Mouse (Mus musculus): ENCODE measurements around the gene Tnfsf4. TPM values are rescaled to one million over a fixed set of nuclear protein-coding genes. Genes with fewer than 3 reads are reported as not detected.

Tnfsf4 gene
- polyA plus RNA-seq, 1 experiment from 2014 or later: not detected

DNA sequence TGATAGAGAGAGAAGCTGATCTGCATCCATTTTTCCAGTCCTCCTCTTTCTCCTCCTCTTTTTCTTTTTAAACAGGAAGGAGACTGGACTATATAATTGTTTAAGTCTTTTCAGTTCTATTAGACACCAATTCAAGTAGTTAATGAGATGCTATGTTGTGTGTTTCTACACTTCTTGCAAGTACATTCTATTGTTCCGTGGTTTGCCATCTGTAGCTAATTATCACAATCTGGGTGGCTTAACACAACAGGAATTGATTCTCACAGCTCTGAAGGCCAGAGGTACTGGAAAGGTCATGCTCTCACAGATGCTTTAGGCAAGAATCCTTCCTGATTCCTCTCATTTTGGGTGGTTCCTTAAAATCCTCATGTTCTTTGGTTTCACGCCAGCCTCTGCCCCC, 7.9 kb downstream of the Tnfsf4 start:
- H3K4me2 ChIP-seq (replicated peaks): no peak overlapping the region
- H3K27me3 ChIP-seq: no peaks in the 10 kb centered on the region
- WGBS: 24% methylated on average over 2 of the region's 2 CpGs
- H3K9me3 ChIP-seq: peaks cover 8% of the 10 kb centered on the region; the same call in 1 of the 2 replicates
- H3K4me3 ChIP-seq: no peak overlapping the region
- H3K9ac ChIP-seq: no peak overlapping the region
- H3K36me3 ChIP-seq: no peaks in the 10 kb centered on the region
- ATAC-seq (ENCODE audit: low FRiP score, low read depth): no peak
- H3K27ac ChIP-seq: no peak overlapping the region
- H3K4me1 ChIP-seq: no peaks in the 10 kb centered on the region

DNA sequence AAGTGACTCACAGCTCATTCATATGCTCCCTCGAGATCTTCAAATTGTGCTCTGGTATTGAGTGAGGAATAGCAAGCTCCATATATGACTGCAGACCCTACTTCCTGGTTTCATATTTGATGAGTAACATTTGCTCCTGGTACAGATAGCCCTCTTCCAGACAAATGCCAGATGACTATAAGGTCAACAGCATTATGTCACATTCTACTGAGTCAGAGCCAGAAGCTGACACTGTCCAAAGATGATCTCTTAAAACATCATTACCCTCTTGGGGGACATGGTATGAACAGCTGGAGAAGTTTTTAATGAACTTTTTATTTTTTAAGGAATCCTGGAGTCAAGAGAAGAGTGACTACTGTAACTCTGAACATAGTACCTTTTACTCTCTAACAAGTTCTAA, 11.3 kb downstream of the Tnfsf4 start:
- no peak overlapping the region for H3K9ac ChIP-seq
- H3K4me3 ChIP-seq: no peak overlapping the region
- H3K27me3 ChIP-seq: no peaks in the 10 kb centered on the region
- 79% methylated on average over 1 of the region's 1 CpGs for WGBS
- no peaks in the 10 kb centered on the region for H3K36me3 ChIP-seq
- H3K27ac ChIP-seq: no peak overlapping the region
- peaks cover 8% of the 10 kb centered on the region; the same call in 1 of the 2 replicates for H3K9me3 ChIP-seq
- no peak overlapping the region for H3K4me2 ChIP-seq (replicated peaks)
- H3K4me1 ChIP-seq: no peaks in the 10 kb centered on the region
- no peak for ATAC-seq (ENCODE audit: low FRiP score, low read depth)

DNA sequence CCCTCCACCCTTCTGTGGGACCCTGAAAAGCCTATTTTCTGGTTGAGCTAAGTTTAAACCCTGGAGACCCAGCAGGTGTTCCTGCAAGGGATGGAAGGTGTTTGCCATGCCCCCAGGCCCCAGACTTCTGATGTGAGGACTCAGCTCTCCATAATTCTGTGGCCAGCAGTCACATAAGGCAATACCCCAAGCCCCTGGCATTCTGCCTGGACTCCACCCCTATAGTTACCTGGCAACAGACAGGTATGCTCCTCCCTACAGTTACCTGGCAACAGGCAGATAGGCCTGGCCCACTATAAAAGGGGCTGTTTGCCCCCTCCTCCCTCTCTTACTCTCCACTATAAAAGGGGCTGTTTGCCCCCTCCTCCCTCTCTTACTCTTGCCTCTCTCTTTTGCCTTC, 24.7 kb downstream of the Tnfsf4 start:
- Histone ChIP-seq H3K27ac (no peak overlapping the region), H3K4me1 (0 out of 2 replicates have a peak, but pooled peaks cover 3% of the 10 kb centered on the region), H3K9ac (no peak overlapping the region), H3K9me3 (no peaks in the 10 kb centered on the region), H3K36me3 (no peaks in the 10 kb centered on the region), H3K4me2 (replicated peaks) (no peak overlapping the region), H3K4me3 (no peak overlapping the region), H3K27me3 (no peaks in the 10 kb centered on the region)
- ATAC-seq (ENCODE audit: low FRiP score, low read depth): no peak

DNA sequence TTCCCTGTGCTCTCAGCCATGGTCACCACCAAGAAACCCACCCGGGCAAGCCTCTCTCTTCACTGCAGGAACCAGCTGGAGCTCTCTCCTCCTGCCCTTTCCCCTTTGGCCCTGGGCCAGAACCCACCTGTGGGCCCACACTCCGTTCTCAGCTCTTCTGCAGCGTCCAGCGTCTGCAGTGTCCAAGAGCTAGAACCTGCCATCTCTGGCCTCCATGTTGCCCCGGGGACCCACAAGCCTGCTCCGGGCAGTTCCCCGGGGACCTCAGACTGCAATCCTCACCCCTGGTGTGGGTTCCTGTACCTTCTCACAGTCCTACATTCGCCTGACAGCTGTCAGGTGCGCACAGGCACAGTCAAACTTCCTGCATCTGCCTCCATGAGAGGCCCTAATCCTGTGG, 25.4 kb downstream of the Tnfsf4 start:
- no peak for ATAC-seq (ENCODE audit: low FRiP score, low read depth)
- Histone ChIP-seq H3K4me1 (0 out of 2 replicates have a peak, but pooled peaks cover 3% of the 10 kb centered on the region), H3K4me3 (no peak overlapping the region), H3K4me2 (replicated peaks) (no peak overlapping the region), H3K27ac (no peak overlapping the region), H3K27me3 (no peaks in the 10 kb centered on the region), H3K36me3 (no peaks in the 10 kb centered on the region), H3K9ac (no peak overlapping the region), H3K9me3 (no peaks in the 10 kb centered on the region)
- 82% methylated on average over 9 of the region's 9 CpGs for WGBS

DNA sequence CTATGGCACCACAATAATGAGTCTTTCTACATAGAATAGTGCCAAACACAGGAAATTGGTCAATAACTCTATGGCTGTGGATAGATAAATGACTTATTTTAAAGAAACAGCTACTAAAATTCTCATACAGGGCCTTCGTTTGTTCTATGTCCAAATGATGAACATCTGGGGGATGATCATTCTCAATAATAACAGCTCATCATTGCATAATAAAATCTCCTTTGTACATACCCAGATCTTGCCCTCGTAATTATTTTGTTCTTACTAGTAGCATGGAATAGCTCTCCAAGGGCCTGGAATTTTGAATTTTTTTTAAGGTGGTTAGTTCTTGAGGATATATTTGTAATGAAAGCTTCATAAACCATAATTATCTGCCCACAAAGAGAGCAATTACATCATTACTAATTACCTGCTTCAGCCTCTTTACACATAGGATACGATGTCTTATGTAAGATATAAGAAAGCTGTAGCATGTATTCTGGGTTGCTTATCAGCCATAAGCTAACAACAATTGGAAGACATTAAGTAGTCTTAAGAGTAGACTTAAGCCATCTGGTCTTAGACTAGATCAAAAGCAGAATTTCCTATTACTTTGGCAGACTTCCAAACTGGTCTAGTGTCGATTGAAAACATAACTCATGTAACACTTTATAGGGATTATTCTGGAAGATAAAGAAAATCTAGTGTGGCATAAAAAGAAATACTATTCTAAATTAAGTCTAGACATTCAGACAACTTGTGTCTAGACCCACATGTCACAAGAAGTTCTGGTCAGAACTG, 31.3 kb downstream of the Tnfsf4 start:
- H3K9me3 ChIP-seq: no peaks in the 10 kb centered on the region
- ATAC-seq (ENCODE audit: low FRiP score, low read depth): peak; percentile 48
- H3K4me2 ChIP-seq (replicated peaks): no peak overlapping the region
- no peaks in the 10 kb centered on the region for H3K4me1 ChIP-seq
- H3K36me3 ChIP-seq: no peaks in the 10 kb centered on the region
- no peak overlapping the region for H3K27ac ChIP-seq
- H3K27me3 ChIP-seq: no peaks in the 10 kb centered on the region
- H3K4me3 ChIP-seq: no peak overlapping the region
- no peak overlapping the region for H3K9ac ChIP-seq
- 51% methylated on average over 4 of the region's 4 CpGs for WGBS

DNA sequence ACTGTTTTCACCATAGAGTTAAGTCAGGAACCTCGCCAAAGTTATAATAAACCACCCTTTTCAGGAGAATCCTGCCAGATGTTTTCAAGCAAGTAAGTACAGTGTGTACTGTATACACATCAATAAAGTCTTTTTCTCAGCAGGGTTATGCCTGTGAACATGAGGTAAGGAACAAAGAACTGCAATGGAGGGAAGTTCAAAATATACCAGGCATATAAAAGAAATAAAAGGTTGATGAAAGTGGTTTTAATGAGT, 31.8 kb downstream of the Tnfsf4 start:
- Histone ChIP-seq H3K9me3 (no peaks in the 10 kb centered on the region), H3K27ac (no peak overlapping the region; the same call in 1 of the 2 replicates), H3K4me2 (replicated peaks) (no peak overlapping the region), H3K27me3 (no peaks in the 10 kb centered on the region), H3K36me3 (no peaks in the 10 kb centered on the region), H3K4me3 (no peak overlapping the region), H3K9ac (no peak overlapping the region), H3K4me1 (no peaks in the 10 kb centered on the region)
- 41% methylated on average over 1 of the region's 1 CpGs for WGBS
- peak; percentile 67 for ATAC-seq (ENCODE audit: low FRiP score, low read depth)

DNA sequence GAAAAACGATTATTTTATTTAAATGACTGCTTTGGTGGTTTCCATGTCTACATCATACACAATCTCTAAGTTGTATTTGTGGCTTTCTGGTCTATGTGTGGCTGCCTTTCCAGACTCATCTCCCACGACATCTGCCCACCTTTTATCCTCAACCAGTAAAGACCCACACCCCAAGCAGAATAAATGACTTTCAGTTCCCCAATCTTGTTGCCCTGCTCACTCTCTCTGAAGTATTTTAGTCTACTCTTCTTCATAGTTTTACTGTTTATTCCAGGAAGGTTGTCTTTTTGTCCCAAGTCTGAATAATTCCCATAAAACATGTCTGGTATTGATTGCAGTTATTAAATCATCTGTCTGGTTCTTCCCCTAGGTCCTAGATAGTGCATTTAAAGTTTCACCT, 40.6 kb downstream of the Tnfsf4 start:
- no peak overlapping the region for H3K9ac ChIP-seq
- H3K4me1 ChIP-seq: no peaks in the 10 kb centered on the region
- 70% methylated on average over 2 of the region's 2 CpGs for WGBS
- no peak overlapping the region for H3K4me3 ChIP-seq
- no peaks in the 10 kb centered on the region for H3K27me3 ChIP-seq
- no peak for ATAC-seq (ENCODE audit: low FRiP score, low read depth)
- H3K27ac ChIP-seq: no peak overlapping the region
- H3K36me3 ChIP-seq: no peaks in the 10 kb centered on the region
- H3K9me3 ChIP-seq: no peaks in the 10 kb centered on the region
- no peak overlapping the region for H3K4me2 ChIP-seq (replicated peaks)

DNA sequence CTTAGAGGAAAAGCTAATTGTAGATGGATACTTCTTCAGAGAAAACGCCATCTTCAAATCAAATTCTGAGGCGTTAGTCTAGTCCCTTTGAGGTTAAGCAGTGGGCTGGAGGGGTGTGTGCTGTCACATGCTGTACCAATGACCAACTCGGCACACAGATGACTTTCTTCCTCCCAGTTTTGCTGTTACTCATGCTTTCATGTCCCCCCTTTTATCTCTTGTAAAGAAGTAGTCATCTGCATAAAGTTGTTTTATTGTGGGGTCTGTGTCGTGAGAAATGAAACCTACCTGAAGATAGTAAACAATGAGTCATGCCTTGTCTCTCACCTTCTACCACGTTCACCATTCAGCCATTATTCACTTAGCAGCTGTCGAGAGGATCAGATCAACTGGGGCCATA, 41.3 kb downstream of the Tnfsf4 start:
- ATAC-seq (ENCODE audit: low FRiP score, low read depth): no peak
- H3K9ac ChIP-seq: no peak overlapping the region
- H3K4me2 ChIP-seq (replicated peaks): no peak overlapping the region
- 81% methylated on average over 6 of the region's 6 CpGs for WGBS
- no peaks in the 10 kb centered on the region for H3K27me3 ChIP-seq
- no peaks in the 10 kb centered on the region for H3K4me1 ChIP-seq
- no peak overlapping the region for H3K4me3 ChIP-seq
- H3K36me3 ChIP-seq: no peaks in the 10 kb centered on the region
- no peak overlapping the region for H3K27ac ChIP-seq
- H3K9me3 ChIP-seq: no peaks in the 10 kb centered on the region

DNA sequence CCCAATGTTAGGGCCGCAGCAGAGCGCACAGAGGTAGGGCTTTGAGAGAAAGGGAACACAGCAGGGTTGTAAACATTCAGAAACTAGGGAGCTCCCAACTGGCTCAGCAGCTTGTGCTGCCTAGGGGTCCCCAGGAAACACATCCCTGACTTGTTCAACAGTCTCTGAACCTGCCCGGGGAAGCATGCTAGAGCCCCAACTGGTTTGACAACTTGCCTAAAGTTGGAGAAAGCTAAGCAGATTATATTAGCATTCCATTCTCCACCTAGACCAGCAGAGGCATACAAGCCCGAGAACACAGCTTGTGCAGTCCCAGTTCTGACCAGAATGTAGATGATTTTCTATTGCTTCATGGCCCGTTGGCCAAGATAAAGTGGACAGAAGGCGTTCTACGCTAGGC, 49.6 kb downstream of the Tnfsf4 start:
- H3K27ac ChIP-seq: no peak overlapping the region
- no peak overlapping the region for H3K4me2 ChIP-seq (replicated peaks)
- peaks cover 16% of the 10 kb centered on the region for H3K4me1 ChIP-seq
- 66% methylated on average over 7 of the region's 7 CpGs for WGBS
- H3K9me3 ChIP-seq: no peaks in the 10 kb centered on the region
- no peaks in the 10 kb centered on the region for H3K36me3 ChIP-seq
- H3K9ac ChIP-seq: no peak overlapping the region
- ATAC-seq (ENCODE audit: low FRiP score, low read depth): peak; percentile 54; the same call in 1 of the 2 replicates
- no peak overlapping the region for H3K4me3 ChIP-seq
- H3K27me3 ChIP-seq: no peaks in the 10 kb centered on the region

DNA sequence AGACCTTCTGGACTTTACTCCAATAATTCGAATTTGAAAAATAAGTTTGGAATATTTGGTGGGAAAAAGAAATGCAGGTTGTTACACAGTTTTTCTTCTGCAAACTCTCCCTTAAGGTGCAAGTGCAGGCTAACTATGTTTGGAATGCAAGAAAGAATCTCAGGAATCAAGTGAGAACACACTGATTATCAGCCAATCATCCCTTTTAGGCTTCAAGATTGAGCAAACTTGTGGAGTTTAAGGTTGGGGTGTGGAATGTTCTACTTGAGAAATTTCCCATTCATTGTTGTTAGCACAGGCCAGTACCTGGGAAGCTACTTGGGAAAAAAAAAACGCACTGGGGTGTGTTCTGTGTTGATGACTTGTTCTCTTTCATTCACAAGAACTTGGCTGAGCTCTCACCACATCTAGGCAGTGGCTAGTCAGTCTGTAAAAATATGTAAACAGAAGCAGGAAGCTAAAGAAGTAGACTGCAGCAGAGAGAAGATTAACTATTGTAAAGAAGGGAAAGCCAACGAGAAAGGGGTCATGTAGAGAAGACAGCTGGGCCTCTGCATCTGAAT, 56.6 kb downstream of the Tnfsf4 start:
- Histone ChIP-seq H3K4me1 (no peaks in the 10 kb centered on the region), H3K4me3 (no peak overlapping the region), H3K36me3 (no peaks in the 10 kb centered on the region), H3K9ac (no peak overlapping the region), H3K4me2 (replicated peaks) (no peak overlapping the region), H3K9me3 (no peaks in the 10 kb centered on the region), H3K27ac (no peak overlapping the region), H3K27me3 (no peaks in the 10 kb centered on the region)
- WGBS: 50% methylated on average over 3 of the region's 3 CpGs
- ATAC-seq (ENCODE audit: low FRiP score, low read depth): no peak

DNA sequence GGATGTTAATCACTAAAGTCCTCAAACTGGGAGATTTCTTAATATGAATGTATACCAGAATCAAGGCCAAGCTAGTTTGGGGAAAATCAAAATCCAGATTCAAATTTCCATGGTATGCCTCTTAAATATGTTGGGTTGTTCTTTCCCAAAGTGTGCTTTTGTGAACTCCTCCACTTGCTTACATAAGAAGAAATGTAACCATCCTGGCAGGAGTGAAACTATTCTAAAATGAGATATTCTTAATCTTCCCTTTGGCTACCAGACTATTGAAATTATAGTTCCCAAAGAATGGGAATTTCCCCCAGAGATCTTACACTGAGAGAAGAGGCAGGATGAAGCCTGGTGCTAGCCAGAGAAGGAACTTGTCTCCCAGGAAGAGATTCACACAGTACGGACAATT, 57.0 kb downstream of the Tnfsf4 start:
- H3K9ac ChIP-seq: no peak overlapping the region
- H3K36me3 ChIP-seq: no peaks in the 10 kb centered on the region
- no peak for ATAC-seq (ENCODE audit: low FRiP score, low read depth)
- H3K4me1 ChIP-seq: no peaks in the 10 kb centered on the region
- no peak overlapping the region for H3K27ac ChIP-seq
- 89% methylated on average over 1 of the region's 1 CpGs for whole genome bisulfite sequencing
- no peak overlapping the region for H3K4me2 ChIP-seq (replicated peaks)
- H3K9me3 ChIP-seq: no peaks in the 10 kb centered on the region
- H3K27me3 ChIP-seq: no peaks in the 10 kb centered on the region
- no peak overlapping the region for H3K4me3 ChIP-seq

DNA sequence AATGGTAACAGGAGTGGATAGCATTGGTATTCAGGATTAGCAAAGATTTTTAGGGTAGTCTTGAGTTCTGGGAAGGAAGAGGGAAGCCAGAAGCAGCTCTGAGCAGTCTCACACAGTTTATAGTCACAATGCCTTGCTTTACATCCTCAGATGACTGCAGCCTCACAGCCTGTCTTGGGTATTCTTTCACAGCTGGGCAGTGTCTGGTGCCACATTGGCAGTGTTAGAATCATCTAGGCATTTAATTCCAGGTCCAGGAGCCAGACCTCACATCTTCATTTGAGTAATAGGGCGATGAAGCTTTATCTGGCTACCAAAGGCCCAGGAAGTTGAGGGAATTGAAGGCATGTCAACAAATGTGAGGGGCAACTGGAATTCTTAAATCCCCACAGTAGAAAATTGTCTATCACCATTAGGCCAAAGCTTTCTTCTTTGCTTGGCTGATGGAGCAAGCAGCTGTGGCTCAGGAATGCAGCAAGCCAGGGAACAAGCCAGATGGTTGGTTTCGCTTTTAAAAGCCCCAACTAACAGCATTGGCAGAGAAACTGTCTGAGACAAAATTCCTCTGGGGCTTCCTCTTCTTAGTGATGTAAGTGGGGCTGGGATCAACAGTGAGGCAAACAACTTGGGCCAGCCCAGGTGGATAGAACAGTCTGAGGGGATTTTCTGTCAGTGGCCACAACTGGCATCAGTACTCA, 68.3 kb downstream of the Tnfsf4 start:
- Histone ChIP-seq H3K4me2 (replicated peaks) (no peak overlapping the region), H3K4me1 (peaks cover 25% of the 10 kb centered on the region), H3K4me3 (no peak overlapping the region), H3K9me3 (0 out of 2 replicates have a peak, but pooled peaks cover 6% of the 10 kb centered on the region), H3K9ac (no peak overlapping the region), H3K27me3 (no peaks in the 10 kb centered on the region), H3K27ac (peak overlapping the region; percentile 59), H3K36me3 (no peaks in the 10 kb centered on the region)
- WGBS: 53% methylated on average over 2 of the region's 2 CpGs
- peak; percentile 70; the same call in 1 of the 2 replicates for ATAC-seq (ENCODE audit: low FRiP score, low read depth)
